Mouse (Mus musculus): Measurements from ENCODE around the gene Phf19. TPM values are rescaled to one million over a fixed set of nuclear protein-coding genes. Genes with fewer than 3 reads are reported as not detected.

Phf19 gene
- total and polyA plus RNA-seq, 3 experiments: 10.2 to 26.2 TPM; not detected in 1

DNA sequence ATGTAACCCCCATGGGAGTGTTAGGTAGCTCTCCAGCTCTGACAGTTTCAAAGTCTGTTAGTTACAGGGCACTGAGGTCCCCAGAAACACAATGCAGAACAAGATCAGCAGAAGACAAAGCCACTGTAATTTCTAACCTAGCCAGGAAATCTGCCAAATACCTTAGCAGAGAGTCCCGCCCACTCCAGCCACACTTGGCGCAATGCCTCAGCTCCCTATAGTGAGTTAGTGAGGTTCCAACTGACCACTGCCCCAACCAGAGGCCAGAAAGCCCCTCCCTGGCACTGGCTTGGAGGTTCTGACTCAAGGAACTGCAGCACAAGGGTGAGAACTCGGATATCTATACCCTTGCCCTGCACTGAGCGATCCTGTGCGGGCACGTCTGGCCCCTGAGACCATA, 11.1 kb downstream of the Phf19 start:
- Histone ChIP-seq H3K79me2 (ENCODE audit: control insufficient read depth, insufficient read depth, low read length, poor library complexity) (no peaks in the 10 kb centered on the region), H3K9ac (ENCODE audit: control insufficient read depth, low read depth, low read length, poor library complexity, severe bottlenecking) (no peak overlapping the region), H3K4me3 (ENCODE audit: control insufficient read depth in 1 of 2, insufficient read depth in 1 of 2, low read depth in 2 of 2, low read length in 2 of 2) (no peak overlapping the region), H3K36me3 (ENCODE audit: control insufficient read depth in 1 of 2, insufficient read depth in 2 of 2, low read length in 2 of 2) (peaks cover 0 to 8% of the 10 kb centered on the region in 2 experiments; a peak in 2 of 4 replicates), H3K27me3 (ENCODE audit: control insufficient read depth in 1 of 2, insufficient read depth in 2 of 2, low read length in 2 of 2) (no peaks in the 10 kb centered on the region), H3K27ac (ENCODE audit: control insufficient read depth, low read depth, low read length) (no peak overlapping the region), H3K4me1 (ENCODE audit: control insufficient read depth in 1 of 2, insufficient read depth in 2 of 2, low read length in 2 of 2) (peaks cover 0 to 17% of the 10 kb centered on the region in 2 experiments; a peak in 3 of 4 replicates), H3K9me3 (replicated peaks; ENCODE audit: insufficient read depth, low read length) (no peaks in the 10 kb centered on the region)
- no peak for DNase-seq (ENCODE audit: low read depth, low spot score)
- TF ChIP-seq MAFK (IDR thresholded peaks at IDR 0.05; ENCODE audit: borderline replicate concordance, low read depth, low read length): no peak
- no peak for TF ChIP-seq ELF1 (IDR thresholded peaks at IDR 0.05; ENCODE audit: low read depth, low read length)
- TF ChIP-seq ZNF384 (IDR thresholded peaks at IDR 0.05; ENCODE audit: low read depth, low read length): no peak
- TF ChIP-seq RCOR1 (IDR thresholded peaks at IDR 0.05; ENCODE audit: low read depth, low read length): no peak
- TF ChIP-seq TBP (IDR thresholded peaks at IDR 0.05; ENCODE audit: low read depth, low read length): no peak
- no peak for TF ChIP-seq NELFE (IDR thresholded peaks at IDR 0.05; ENCODE audit: low read depth, low read length)
- TF ChIP-seq MAX (IDR thresholded peaks at IDR 0.05; ENCODE audit: low read length): no peak
- no peak for TF ChIP-seq GATA1 (IDR thresholded peaks at IDR 0.05; ENCODE audit: low read depth, low read length)
- TF ChIP-seq KAT2A (conservative IDR thresholded peaks at IDR 0.05; ENCODE audit: low read depth, low read length): no peak
- TF ChIP-seq POLR2AphosphoS5 (IDR thresholded peaks at IDR 0.05; ENCODE audit: borderline replicate concordance, low read depth, low read length): no peak

GRCm38 (mm10) chr2:34901726-34902125, 12.1 kb downstream of the Phf19 start:
- Histone ChIP-seq H3K9me3 (replicated peaks; ENCODE audit: insufficient read depth, low read length) (no peaks in the 10 kb centered on the region), H3K79me2 (ENCODE audit: control insufficient read depth, insufficient read depth, low read length, poor library complexity) (no peaks in the 10 kb centered on the region), H3K9ac (ENCODE audit: control insufficient read depth, low read depth, low read length, poor library complexity, severe bottlenecking) (no peak overlapping the region), H3K27me3 (ENCODE audit: control insufficient read depth in 1 of 2, insufficient read depth in 2 of 2, low read length in 2 of 2) (no peaks in the 10 kb centered on the region), H3K4me1 (ENCODE audit: control insufficient read depth in 1 of 2, insufficient read depth in 2 of 2, low read length in 2 of 2) (peaks cover 0 to 14% of the 10 kb centered on the region in 2 experiments; a peak in 3 of 4 replicates), H3K27ac (ENCODE audit: control insufficient read depth, low read depth, low read length) (no peak overlapping the region), H3K4me3 (ENCODE audit: control insufficient read depth in 1 of 2, insufficient read depth in 1 of 2, low read depth in 2 of 2, low read length in 2 of 2) (no peak overlapping the region), H3K36me3 (ENCODE audit: control insufficient read depth in 1 of 2, insufficient read depth in 2 of 2, low read length in 2 of 2) (peaks cover 0 to 8% of the 10 kb centered on the region in 2 experiments; a peak in 2 of 4 replicates)
- peak; percentile 19 for DNase-seq (ENCODE audit: low read depth, low spot score)
- TF ChIP-seq CTCF (IDR thresholded peaks at IDR 0.05 in 2 of 3, conservative IDR thresholded peaks at IDR 0.05 in 1 of 3; ENCODE audit: control insufficient read depth in 1 of 3, insufficient read depth in 1 of 3, low read depth in 2 of 3, low read length in 3 of 3, poor library complexity in 1 of 3, severe bottlenecking in 1 of 3) (peak in 2 of 3 experiments; percentile 21 to 34; a peak in 4 of 6 replicates), ELF1 (IDR thresholded peaks at IDR 0.05; ENCODE audit: low read depth, low read length) (no peak)

DNA sequence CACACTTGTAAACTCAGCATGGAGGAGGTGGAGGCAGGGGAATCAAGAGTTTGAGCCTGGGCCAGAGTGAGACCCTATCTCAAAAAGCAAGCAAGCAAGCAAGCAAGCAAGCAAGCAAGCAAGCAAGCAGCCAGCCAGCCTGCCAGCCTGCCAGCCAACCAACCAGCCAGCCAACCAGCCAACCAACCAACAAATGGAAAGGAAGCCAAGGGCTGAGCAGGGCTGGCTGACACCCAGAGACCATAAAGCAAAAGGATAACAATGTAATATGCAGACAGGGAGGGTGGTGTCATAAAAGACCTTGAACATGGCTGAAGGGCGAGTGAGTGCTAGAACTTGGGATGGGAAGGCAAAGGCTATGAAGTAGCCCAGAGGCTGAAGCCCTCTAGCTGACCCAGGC, 13.4 kb downstream of the Phf19 start:
- H3K9ac ChIP-seq (ENCODE audit: control insufficient read depth, low read depth, low read length, poor library complexity, severe bottlenecking): no peak overlapping the region
- H3K36me3 ChIP-seq (ENCODE audit: control insufficient read depth in 1 of 2, insufficient read depth in 2 of 2, low read length in 2 of 2): peaks cover 0 to 2% of the 10 kb centered on the region in 2 experiments; a peak in 1 of 4 replicates

More for the DNA sequence above, 13.4 kb downstream of the Phf19 start:
- no peak overlapping the region for H3K4me3 ChIP-seq (ENCODE audit: control insufficient read depth in 1 of 2, insufficient read depth in 1 of 2, low read depth in 2 of 2, low read length in 2 of 2)
- no peaks in the 10 kb centered on the region for H3K9me3 ChIP-seq (replicated peaks; ENCODE audit: insufficient read depth, low read length)
- no peak for DNase-seq (ENCODE audit: low read depth, low spot score)
- H3K4me1 ChIP-seq (ENCODE audit: control insufficient read depth in 1 of 2, insufficient read depth in 2 of 2, low read length in 2 of 2): peaks cover 0 to 8% of the 10 kb centered on the region in 2 experiments; a peak in 2 of 4 replicates
- TF ChIP-seq MYC (IDR thresholded peaks at IDR 0.05; ENCODE audit: low read depth, low read length) (no peak), UBTF (IDR thresholded peaks at IDR 0.05; ENCODE audit: borderline replicate concordance, insufficient read depth, low read depth, low read length) (no peak), GABPA (IDR thresholded peaks at IDR 0.05; ENCODE audit: low read depth, low read length) (no peak), ZNF384 (IDR thresholded peaks at IDR 0.05; ENCODE audit: low read depth, low read length) (no peak), SIN3A (IDR thresholded peaks at IDR 0.05; ENCODE audit: low read length) (no peak), ZC3H11A (IDR thresholded peaks at IDR 0.05; ENCODE audit: low read depth, low read length) (no peak), TCF12 (IDR thresholded peaks at IDR 0.05; ENCODE audit: low read depth, low read length) (no peak), HCFC1 (IDR thresholded peaks at IDR 0.05; ENCODE audit: low read depth, low read length) (no peak), KAT2A (conservative IDR thresholded peaks at IDR 0.05; ENCODE audit: low read depth, low read length) (no peak), USF1 (IDR thresholded peaks at IDR 0.05; ENCODE audit: low read depth, low read length) (no peak), POLR2AphosphoS5 (IDR thresholded peaks at IDR 0.05; ENCODE audit: borderline replicate concordance, low read depth, low read length) (no peak), TAL1 (IDR thresholded peaks at IDR 0.05; ENCODE audit: low read length) (no peak), CHD1 (IDR thresholded peaks at IDR 0.05; ENCODE audit: low read depth, low read length) (no peak), MXI1 (IDR thresholded peaks at IDR 0.05; ENCODE audit: low read depth, low read length) (no peak), POLR2AphosphoS2 (IDR thresholded peaks at IDR 0.05; ENCODE audit: low read length) (no peak)
- no peak overlapping the region for H3K27ac ChIP-seq (ENCODE audit: control insufficient read depth, low read depth, low read length)
- no peaks in the 10 kb centered on the region for H3K79me2 ChIP-seq (ENCODE audit: control insufficient read depth, insufficient read depth, low read length, poor library complexity)
- no peaks in the 10 kb centered on the region for H3K27me3 ChIP-seq (ENCODE audit: control insufficient read depth in 1 of 2, insufficient read depth in 2 of 2, low read length in 2 of 2)

Data from MEL (cell line).